Mouse (Mus musculus) MEL (cell line): ENCODE measurements around the gene Gabbr2. TPM values are rescaled to one million over a fixed set of nuclear protein-coding genes. Genes with fewer than 3 reads are reported as not detected.

Source experiments
- DNase-seq: peaks from one replicate; pipeline ENCODE4 v3.0.0; 2011; ENCODE audit warnings: low read depth, low spot score
- H3K27ac ChIP-seq: 2 replicates; pipeline ENCODE4 v1.5.1; 2012; ENCODE audit warnings: low read depth, mild to moderate bottlenecking, control low read depth, low read length, moderate library complexity; ENCODE audit not compliant: control insufficient read depth
- H3K27me3 ChIP-seq, 2 experiments: fragments of 150-350 bp in 1 of 2; sonication (generic) in 1 of 2; 2 replicates each; pipeline ENCODE4 v1.6.1; 2012; ENCODE audit warnings: low read length in 2 of 2, mild to moderate bottlenecking in 2 of 2, improper control_type of control experiment in 1 of 2, moderate library complexity in 1 of 2; ENCODE audit not compliant: insufficient read depth in 2 of 2, control insufficient read depth in 1 of 2
- H3K36me3 ChIP-seq, 2 experiments: 2 replicates each; pipeline ENCODE4 v1.6.1; 2012 to 2014; ENCODE audit warnings: low read length in 2 of 2, improper control_type of control experiment in 1 of 2, inconsistent platforms in 1 of 2, mild to moderate bottlenecking in 1 of 2; ENCODE audit not compliant: insufficient read depth in 2 of 2, control insufficient read depth in 1 of 2
- H3K4me1 ChIP-seq, 2 experiments: fragments of 150-350 bp in 1 of 2; sonication (generic) in 1 of 2; 2 replicates each; pipeline ENCODE4 v1.6.1; 2012; ENCODE audit warnings: low read length in 2 of 2, improper control_type of control experiment in 1 of 2, mild to moderate bottlenecking in 1 of 2; ENCODE audit not compliant: insufficient read depth in 2 of 2, control insufficient read depth in 1 of 2
- H3K4me3 ChIP-seq, 2 experiments: fragments of 150-350 bp in 1 of 2; sonication (generic) in 1 of 2; 2 replicates each; pipeline ENCODE4 v1.5.1; 2012; ENCODE audit warnings: low read depth in 2 of 2, low read length in 2 of 2, mild to moderate bottlenecking in 2 of 2, moderate library complexity in 2 of 2, control low read depth in 1 of 2, improper control_type of control experiment in 1 of 2; ENCODE audit not compliant: control insufficient read depth in 1 of 2, insufficient read depth in 1 of 2
- H3K79me2 ChIP-seq: 2 replicates; pipeline ENCODE4 v1.6.1; 2012; ENCODE audit warnings: mild to moderate bottlenecking, low read length, moderate library complexity; ENCODE audit not compliant: control insufficient read depth, poor library complexity, insufficient read depth
- H3K9ac ChIP-seq: 2 replicates; pipeline ENCODE4 v1.6.1; 2012; ENCODE audit warnings: low read depth, mild to moderate bottlenecking, control low read depth, low read length, moderate library complexity; ENCODE audit not compliant: control insufficient read depth, poor library complexity, severe bottlenecking
- H3K9me3 ChIP-seq: fragments of 150-350 bp; sonication (generic); replicated peaks from 2 replicates; pipeline ENCODE4 v1.6.1; 2012; ENCODE audit warnings: mild to moderate bottlenecking, low read length, improper control_type of control experiment, moderate library complexity; ENCODE audit not compliant: insufficient read depth
- BHLHE40 ChIP-seq: IDR thresholded peaks from 2 replicates; pipeline ENCODE4 v1.6.1; 2012; ENCODE audit warnings: low read depth, mild to moderate bottlenecking, inconsistent platforms, low read length, improper control_type of control experiment, borderline replicate concordance
- CHD1 ChIP-seq: IDR thresholded peaks from 2 replicates; pipeline ENCODE4 v1.6.1; 2012; ENCODE audit warnings: low read depth, mild to moderate bottlenecking, inconsistent platforms, low read length, improper control_type of control experiment
- CHD2 ChIP-seq: IDR thresholded peaks from 2 replicates; pipeline ENCODE4 v1.6.1; 2011; ENCODE audit warnings: low read length, improper control_type of control experiment
- CTCF ChIP-seq, 3 experiments: IDR thresholded peaks in 2 of 3; conservative IDR thresholded peaks in 1 of 3; 2 replicates each; pipeline ENCODE4 v1.5.1; 2011 to 2012; ENCODE audit warnings: low read length in 3 of 3, low read depth in 2 of 3, mild to moderate bottlenecking in 2 of 3, improper control_type of control experiment in 1 of 3, inconsistent platforms in 1 of 3, mixed read lengths in 1 of 3, moderate library complexity in 1 of 3; ENCODE audit not compliant: control insufficient read depth in 1 of 3, insufficient read depth in 1 of 3, poor library complexity in 1 of 3, severe bottlenecking in 1 of 3
- E2F4 ChIP-seq: IDR thresholded peaks from 2 replicates; pipeline ENCODE4 v1.6.1; 2011; ENCODE audit warnings: low read depth, low read length, improper control_type of control experiment, borderline replicate concordance
- ELF1 ChIP-seq: IDR thresholded peaks from 2 replicates; pipeline ENCODE4 v1.6.1; 2014; ENCODE audit warnings: low read depth, mild to moderate bottlenecking, inconsistent platforms, low read length, improper control_type of control experiment, moderate library complexity
- EP300 ChIP-seq, 2 experiments: IDR thresholded peaks; 2 replicates each; pipeline ENCODE4 v1.6.1; 2011; ENCODE audit warnings: improper control_type of control experiment in 2 of 2, low read length in 2 of 2, low read depth in 1 of 2, mild to moderate bottlenecking in 1 of 2
- ETS1 ChIP-seq: IDR thresholded peaks from 2 replicates; pipeline ENCODE4 v1.6.1; 2012; ENCODE audit warnings: low read depth, mild to moderate bottlenecking, inconsistent platforms, low read length, improper control_type of control experiment, moderate library complexity
- GATA1 ChIP-seq: IDR thresholded peaks from 2 replicates; pipeline ENCODE4 v1.6.1; 2011; ENCODE audit warnings: low read depth, low read length, improper control_type of control experiment
- KAT2A ChIP-seq: conservative IDR thresholded peaks from 2 replicates; pipeline ENCODE4 v1.6.1; 2012; ENCODE audit warnings: low read depth, low read length, improper control_type of control experiment, inconsistent platforms
- MAFK ChIP-seq: IDR thresholded peaks from 2 replicates; pipeline ENCODE4 v1.6.1; 2011; ENCODE audit warnings: low read depth, mild to moderate bottlenecking, low read length, improper control_type of control experiment, borderline replicate concordance
- MAX ChIP-seq: IDR thresholded peaks from 2 replicates; pipeline ENCODE4 v1.6.1; 2011; ENCODE audit warnings: low read length, improper control_type of control experiment
- MYB ChIP-seq: IDR thresholded peaks from 2 replicates; pipeline ENCODE4 v1.6.1; 2011; ENCODE audit warnings: mild to moderate bottlenecking, low read depth, low read length, improper control_type of control experiment
- MYC ChIP-seq: IDR thresholded peaks from 2 replicates; pipeline ENCODE4 v1.6.1; 2011; ENCODE audit warnings: low read depth, mild to moderate bottlenecking, low read length, improper control_type of control experiment, moderate library complexity
- NRF1 ChIP-seq: IDR thresholded peaks from 2 replicates; pipeline ENCODE4 v1.6.1; 2014; ENCODE audit warnings: low read depth, mild to moderate bottlenecking, inconsistent platforms, low read length, improper control_type of control experiment, moderate library complexity; ENCODE audit not compliant: poor library complexity, insufficient read depth, severe bottlenecking
- POLR2AphosphoS5 ChIP-seq: IDR thresholded peaks from 2 replicates; pipeline ENCODE4 v1.6.1; 2012; ENCODE audit warnings: low read depth, borderline replicate concordance, mild to moderate bottlenecking, inconsistent platforms, low read length, moderate library complexity, mixed read lengths
- RAD21 ChIP-seq: IDR thresholded peaks from 2 replicates; pipeline ENCODE4 v1.6.1; 2011; ENCODE audit warnings: mild to moderate bottlenecking, low read depth, low read length, improper control_type of control experiment
- RCOR1 ChIP-seq: IDR thresholded peaks from 2 replicates; pipeline ENCODE4 v1.6.1; 2012; ENCODE audit warnings: low read depth, mild to moderate bottlenecking, inconsistent platforms, low read length, improper control_type of control experiment
- SIN3A ChIP-seq: IDR thresholded peaks from 2 replicates; pipeline ENCODE4 v1.6.1; 2012; ENCODE audit warnings: low read length, improper control_type of control experiment, inconsistent platforms
- SMC3 ChIP-seq: IDR thresholded peaks from 2 replicates; pipeline ENCODE4 v1.6.1; 2011; ENCODE audit warnings: low read depth, low read length, improper control_type of control experiment
- TBP ChIP-seq: IDR thresholded peaks from 2 replicates; pipeline ENCODE4 v1.8.0; 2011; ENCODE audit warnings: low read depth, low read length, improper control_type of control experiment
- TCF12 ChIP-seq: IDR thresholded peaks from 2 replicates; pipeline ENCODE4 v1.6.1; 2014; ENCODE audit warnings: low read depth, mild to moderate bottlenecking, inconsistent platforms, low read length, improper control_type of control experiment, moderate library complexity
- UBTF ChIP-seq: IDR thresholded peaks from 2 replicates; pipeline ENCODE4 v1.6.1; 2012; ENCODE audit warnings: low read depth, mild to moderate bottlenecking, inconsistent platforms, low read length, improper control_type of control experiment, moderate library complexity, borderline replicate concordance; ENCODE audit not compliant: insufficient read depth
- USF1 ChIP-seq: IDR thresholded peaks from 2 replicates; pipeline ENCODE4 v1.6.1; 2014; ENCODE audit warnings: low read depth, mild to moderate bottlenecking, inconsistent platforms, low read length, improper control_type of control experiment, moderate library complexity
- USF2 ChIP-seq, 2 experiments: IDR thresholded peaks; 2 replicates each; pipeline ENCODE4 v1.6.1; 2011 to 2012; ENCODE audit warnings: improper control_type of control experiment in 2 of 2, low read length in 2 of 2, borderline replicate concordance in 1 of 2, inconsistent platforms in 1 of 2, low read depth in 1 of 2, mild to moderate bottlenecking in 1 of 2; ENCODE audit not compliant: insufficient read depth in 1 of 2
- ZC3H11A ChIP-seq: IDR thresholded peaks from 2 replicates; pipeline ENCODE4 v1.6.1; 2012; ENCODE audit warnings: low read depth, mild to moderate bottlenecking, inconsistent platforms, low read length, improper control_type of control experiment
- ZNF384 ChIP-seq: IDR thresholded peaks from 2 replicates; pipeline ENCODE4 v1.6.1; 2012; ENCODE audit warnings: low read depth, mild to moderate bottlenecking, inconsistent platforms, low read length, improper control_type of control experiment
- polyA plus RNA-seq, 2 experiments: library from polyadenylated mRNA; stranded (reverse) in 1 of 2; unstranded in 1 of 2; fragments of >175 nt in 1 of 2; fragments of >200 nt in 1 of 2; gene quantifications; 2 replicates each; pipeline versions ENCODE4 v1.2.1 to v1.2.4; 2012; ENCODE audit warnings: low replicate concordance in 2 of 2, low read depth in 1 of 2; ENCODE audit not compliant: insufficient read length in 2 of 2, insufficient read depth in 1 of 2, missing spikeins in 1 of 2
- total RNA-seq: library from RNA; depleted of rRNA; stranded (reverse); fragments of 300-350 nt; gene quantifications from 2 replicates; pipeline ENCODE4 v1.2.3, GENCODE M21; 2012

The Gabbr2 gene
- total and polyA plus RNA-seq, 3 experiments, result not detected

DNA sequence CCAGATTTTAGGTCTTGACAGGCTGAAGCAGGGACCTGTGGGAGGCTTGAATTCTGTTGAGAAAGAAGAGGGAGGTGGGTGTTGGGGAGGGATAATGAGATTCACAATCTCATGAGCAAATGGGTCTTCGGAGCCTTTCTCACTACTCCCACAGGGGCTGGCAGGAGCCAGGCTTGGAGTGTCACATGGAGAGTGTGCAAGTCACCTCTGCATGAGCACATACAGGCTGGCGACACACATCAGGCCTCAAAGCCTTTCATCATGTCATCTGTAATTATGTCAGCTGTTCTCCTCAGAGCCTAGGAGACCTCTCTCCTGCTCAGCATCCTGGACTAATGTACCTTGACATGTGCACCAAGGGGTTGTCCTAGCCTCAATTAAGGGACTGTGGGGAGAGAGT lies 219.1 kb downstream of the Gabbr2 start:
- Histone ChIP-seq H3K4me1 (no peaks in the 10 kb centered on the region), H3K9me3 (no peaks in the 10 kb centered on the region)
- DNase-seq, result no peak
- TF ChIP-seq ETS1, result no peak
- TF ChIP-seq SMC3, result no peak
- TF ChIP-seq EP300 (IDR thresholded peaks at IDR 0.05; ENCODE audit: low read depth in 1 of 2, low read length in 2 of 2), result no peak
- no peak for TF ChIP-seq TBP
- TF ChIP-seq E2F4, result no peak
- TF ChIP-seq MAFK, result no peak
- no peak for TF ChIP-seq BHLHE40
- TF ChIP-seq ZNF384, result no peak
- no peak for TF ChIP-seq RAD21
- TF ChIP-seq MYB, result no peak
- no peak for TF ChIP-seq CHD1
- TF ChIP-seq TCF12, result no peak
- TF ChIP-seq NRF1, result no peak
- TF ChIP-seq UBTF, result no peak
- TF ChIP-seq USF2 (IDR thresholded peaks at IDR 0.05; ENCODE audit: borderline replicate concordance in 1 of 2, insufficient read depth in 1 of 2, low read depth in 1 of 2, low read length in 2 of 2), result no peak
- no peak for TF ChIP-seq POLR2AphosphoS5
- no peak for TF ChIP-seq RCOR1
- TF ChIP-seq MYC, result no peak
- TF ChIP-seq, all 39 proteins: peak for 0
- H3K27me3 ChIP-seq, result peaks cover 0 to 2% of the 10 kb centered on the region in 2 experiments; a peak in 2 of 4 replicates
- no peak overlapping the region for H3K9ac ChIP-seq
- H3K36me3 ChIP-seq, result no peaks in the 10 kb centered on the region
- H3K4me3 ChIP-seq, result no peak overlapping the region
- H3K27ac ChIP-seq, result no peak overlapping the region
- H3K79me2 ChIP-seq, result no peaks in the 10 kb centered on the region

DNA sequence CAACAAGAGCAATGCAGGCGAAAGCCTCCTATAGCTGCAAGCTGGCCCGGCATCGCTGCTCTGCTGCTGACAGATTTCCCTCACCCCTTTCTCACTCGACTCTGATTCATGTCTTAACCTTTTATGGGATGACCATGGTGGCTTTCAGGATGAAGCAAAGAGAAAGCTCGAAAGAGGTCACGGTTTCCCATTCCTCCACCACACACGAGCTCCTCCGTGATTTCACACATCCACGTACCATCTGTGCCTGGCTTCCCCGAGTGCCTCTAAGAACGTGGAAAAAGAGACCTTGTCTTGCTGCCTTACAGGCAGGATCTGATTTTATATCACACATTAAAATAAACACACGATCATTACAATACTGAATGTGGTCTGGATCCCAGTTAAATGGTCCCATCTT lies 220.6 kb downstream of the Gabbr2 start:
- H3K27ac ChIP-seq, result no peak overlapping the region
- no peaks in the 10 kb centered on the region for H3K79me2 ChIP-seq
- no peak for DNase-seq
- H3K4me3 ChIP-seq, result no peak overlapping the region
- no peak overlapping the region for H3K9ac ChIP-seq
- TF ChIP-seq NRF1 (no peak), MAFK (no peak), MAX (no peak), USF1 (no peak), RCOR1 (no peak), POLR2AphosphoS5 (no peak), ELF1 (no peak), ZC3H11A (no peak), GATA1 (no peak), CTCF (IDR thresholded peaks at IDR 0.05 in 2 of 3, conservative IDR thresholded peaks at IDR 0.05 in 1 of 3; ENCODE audit: control insufficient read depth in 1 of 3, insufficient read depth in 1 of 3, low read depth in 2 of 3, low read length in 3 of 3, poor library complexity in 1 of 3, severe bottlenecking in 1 of 3) (no peak), MYC (no peak), SIN3A (no peak), KAT2A (no peak), CHD2 (no peak), RAD21 (no peak)
- H3K36me3 ChIP-seq, result no peaks in the 10 kb centered on the region
- no peaks in the 10 kb centered on the region for H3K9me3 ChIP-seq
- H3K4me1 ChIP-seq, result no peaks in the 10 kb centered on the region
- H3K27me3 ChIP-seq, result peaks cover 0 to 5% of the 10 kb centered on the region in 2 experiments; a peak in 2 of 4 replicates
